Comparison of ENCODE assay signal across 25 mouse cellular contexts in the genomic region with DNA sequence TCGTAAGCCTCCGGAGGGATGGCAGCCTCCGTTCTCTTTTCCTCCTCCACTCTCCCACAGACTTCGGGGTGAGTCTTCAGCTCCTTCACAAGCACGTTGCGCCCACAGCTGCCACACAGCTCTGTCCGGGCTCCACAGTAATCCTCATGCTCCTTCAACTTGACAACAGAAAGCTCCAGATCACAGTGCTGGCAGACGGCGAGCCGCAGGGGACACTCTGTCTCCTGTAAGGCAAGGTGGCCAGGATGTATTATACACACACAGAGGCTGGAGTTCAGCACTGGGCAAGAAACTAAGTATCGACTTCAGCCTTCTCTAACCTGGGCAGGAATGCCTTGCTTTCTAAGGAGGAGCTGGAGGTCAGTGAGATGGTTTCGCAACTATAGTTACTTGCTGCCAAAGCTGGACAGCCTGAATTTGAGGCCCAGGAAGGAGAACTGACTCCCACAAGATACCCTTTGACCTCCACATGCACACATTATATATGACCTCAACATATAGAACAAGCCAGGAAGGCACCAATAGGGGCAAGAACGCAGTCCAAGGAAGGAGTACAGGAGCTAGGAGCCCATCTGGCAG. TPM values are rescaled to one million over a fixed set of nuclear protein-coding genes. Genes with fewer than 3 reads are reported as not detected.
DNase-seq lines count a peak whose midpoint lies in the region; ATAC-seq and TF ChIP-seq lines count a peak whose summit lies in the region.
"Had no signal": no experiment of that assay in that cellular context is flagged by ENCODE, and none has a peak within 500 bp of the region (broad histone marks: within the 10 kb centered on the region; RNA-seq: fewer than 3 reads in every experiment).

No protein-coding gene starts in this region.

- no peak for TF ChIP-seq CTCF in liver, adult 2 months (IDR thresholded peaks at IDR 0.05; ENCODE audit: low read depth, low read length)

- H3K4me1 ChIP-seq in liver, adult 2 months (ENCODE audit: control insufficient read depth, insufficient read depth, low read length), result peaks cover 6% of the 10 kb centered on the region
- H3K4me1 ChIP-seq in liver, embryonic 12.5 days, result peaks cover 4% of the 10 kb centered on the region; the same call in 1 of the 2 replicates
- H3K4me1 ChIP-seq: heart, embryonic 10.5 days had no signal

- H3K4me2 ChIP-seq in liver, embryonic 12.5 days, result no peak overlapping the region
- H3K4me2 ChIP-seq: embryonic facial prominence, embryonic 15.5 days; heart, embryonic 15.5 days; hindbrain, embryonic 13.5 days had no signal

- peak; percentile 55 for DNase-seq in gastrocnemius, adult 18-20 months (ENCODE audit: low spot score)
- DNase-seq in gastrocnemius, postnatal 25 days, result no peak
- peak; percentile 49 for DNase-seq in liver, adult 2 months (ENCODE audit: extremely low read depth, low read depth, low spot score)
- DNase-seq in NIH3T3 (ENCODE audit: low read depth), result peak; percentile 35
- peak; percentile 32 for DNase-seq in yolk sac, embryonic 10.5 days (ENCODE audit: low spot score)
- no peak for DNase-seq in right cerebral cortex, postnatal 25 days
- DNase-seq: adrenal gland, adult 8-10 months; adrenal gland, postnatal 36 days; cerebellum, adult 11 months; cerebellum, adult 8-10 months; cerebellum, postnatal 14 days; embryo, embryonic 11 days; heart, adult 18-20 months; heart, postnatal 14 days had no signal

- H3K4me3 ChIP-seq in liver, adult 2 months (ENCODE audit: insufficient read depth, low read depth, low read length), result no peak overlapping the region
- H3K4me3 ChIP-seq in liver, embryonic 12.5 days, result no peak overlapping the region
- H3K4me3 ChIP-seq: embryonic facial prominence, embryonic 15.5 days; erythroblast, embryonic 14.5 days; forebrain, embryonic 10.5 days; heart, embryonic 10.5 days; heart, embryonic 15.5 days; hindbrain, embryonic 13.5 days had no signal

- H3K27me3 ChIP-seq in liver, adult 2 months (ENCODE audit: control insufficient read depth, insufficient read depth, low read length), result no peaks in the 10 kb centered on the region
- no peaks in the 10 kb centered on the region for H3K27me3 ChIP-seq in liver, embryonic 12.5 days (replicated peaks)
- H3K27me3 ChIP-seq: embryonic facial prominence, embryonic 15.5 days; heart, embryonic 15.5 days; hindbrain, embryonic 13.5 days; Patski had no signal

- 0 out of 2 replicates have a peak, but pooled peaks cover 3% of the 10 kb centered on the region for H3K9me3 ChIP-seq in liver, embryonic 12.5 days (replicated peaks)
- H3K9me3 ChIP-seq: heart, embryonic 10.5 days had no signal

- no peak for TF ChIP-seq POLR2A in liver, adult 2 months (IDR thresholded peaks at IDR 0.05; ENCODE audit: extremely low read depth, insufficient read depth, low read length)

- 84% methylated on average over 13 of the region's 13 CpGs for WGBS in liver, adult 2 months
- 84% methylated on average over 13 of the region's 13 CpGs for WGBS in liver, embryonic 12.5 days (ENCODE audit: insufficient replicate concordance)

- H3K27ac ChIP-seq in liver, adult 2 months (replicated peaks; ENCODE audit: insufficient read depth, low read depth, low read length), result no peak overlapping the region
- H3K27ac ChIP-seq in liver, embryonic 12.5 days, result no peak overlapping the region
- H3K27ac ChIP-seq: embryonic facial prominence, embryonic 15.5 days; forebrain, embryonic 10.5 days; heart, embryonic 10.5 days; heart, embryonic 15.5 days; hindbrain, embryonic 13.5 days; hindbrain, postnatal 0 days had no signal

- no peak for ATAC-seq in liver, embryonic 12.5 days
- ATAC-seq: activated CD4-positive, CD25-positive, alpha-beta regulatory T cell, adult 4 months; forebrain, embryonic 14.5 days; Patski had no signal

- peaks cover 48% of the 10 kb centered on the region for H3K36me3 ChIP-seq in liver, adult 2 months (ENCODE audit: control insufficient read depth, insufficient read depth, low read length)
- peaks cover 69% of the 10 kb centered on the region for H3K36me3 ChIP-seq in liver, embryonic 12.5 days

- H3K9ac ChIP-seq in liver, adult 2 months (ENCODE audit: low read depth, low read length), result no peak overlapping the region
- H3K9ac ChIP-seq in liver, embryonic 12.5 days, result no peak overlapping the region
- H3K9ac ChIP-seq: embryonic facial prominence, embryonic 15.5 days; heart, embryonic 15.5 days had no signal

- peaks cover 21% of the 10 kb centered on the region; the same call in 1 of the 2 replicates for H3K79me2 ChIP-seq in liver, adult 2 months (ENCODE audit: control insufficient read depth, insufficient read depth, low read length)

RNA-seq across cellular contexts. Expression of a gene that starts 6.7 kb away (rescaled TPM):
- total RNA-seq in gastrocnemius, adult 18-20 months (2021), result 10 to 100 TPM; 45.9 to 48.0 TPM
- 10 to 100 TPM; 29.2 to 33.2 TPM for total RNA-seq in gastrocnemius, postnatal 25 days (2021)
- 49.5 and 53.7 TPM in 2 replicates for total RNA-seq in liver, adult 2 months (2014; rRNA removed)
- 53.2 and 67.0 TPM in 2 replicates for polyA plus RNA-seq in liver, adult 2 months (2012; rRNA removed)
- polyA plus RNA-seq in liver, embryonic 12.5 days (2016; fragmentation: Nextera tagmentation; extraction: Ambion mirVana), result 23.7 and 25.7 TPM in 2 replicates

RNA-seq across cellular contexts. Expression of a gene that starts 19.0 kb away (rescaled TPM):
- total RNA-seq in gastrocnemius, adult 18-20 months (2021), result 10 to 100 TPM; 25.9 to 29.7 TPM
- total RNA-seq in gastrocnemius, postnatal 25 days (2021), result 10 to 100 TPM; 23.2 to 23.8 TPM
- 8.6 and 8.9 TPM in 2 replicates for total RNA-seq in liver, adult 2 months (2014; rRNA removed)
- 5.8 and 7.6 TPM in 2 replicates for polyA plus RNA-seq in liver, adult 2 months (2012; rRNA removed)
- 41.2 and 42.7 TPM in 2 replicates for polyA plus RNA-seq in liver, embryonic 12.5 days (2016; fragmentation: Nextera tagmentation; extraction: Ambion mirVana)

Comparison
In these comparisons a context has a peak if more than half of its experiments do, and no peak if none do; other contexts are left out.
1. DNase-seq: peak in gastrocnemius, adult 18-20 months (single experiment), liver, adult 2 months (single experiment), NIH3T3 (single experiment) and yolk sac, embryonic 10.5 days (single experiment); none in gastrocnemius, postnatal 25 days (single experiment) and right cerebral cortex, postnatal 25 days (single experiment).